Mouse (Mus musculus) lung, embryonic 14.5 days (tissue): Measurements from ENCODE around the gene Rictor. TPM values are rescaled to one million over a fixed set of nuclear protein-coding genes. Genes with fewer than 3 reads are reported as not detected.

Experiments
- ATAC-seq: fragments of 200-750 bp; cut with Nextera tagmentation; 2 replicates; pipeline ENCODE4 v1.8.0; 2017; ENCODE audit warnings: mild to moderate bottlenecking, moderate TSS enrichment, moderate library complexity; ENCODE audit not compliant: insufficient read depth
- DNase-seq: peaks from one replicate; pipeline ENCODE4 v3.0.0-alpha.2; 2015
- H3K27ac ChIP-seq: fragments of 300-500 bp; sonication (generic); 2 replicates; pipeline ENCODE4 v1.5.1; 2014; ENCODE audit warnings: low read depth, mild to moderate bottlenecking, moderate library complexity
- H3K27me3 ChIP-seq: fragments of 300-500 bp; sonication (generic); 2 replicates; pipeline ENCODE4 v1.6.1; 2014; ENCODE audit warnings: low read length, control low read depth; ENCODE audit not compliant: insufficient read depth
- H3K36me3 ChIP-seq: fragments of 300-500 bp; sonication (generic); 2 replicates; pipeline ENCODE4 v1.6.1; 2014; ENCODE audit warnings: control low read depth; ENCODE audit not compliant: insufficient read depth
- H3K4me1 ChIP-seq: fragments of 300-500 bp; sonication (generic); 2 replicates; pipeline ENCODE4 v1.6.1; 2014; ENCODE audit warnings: antibody characterized with exemption, control low read depth; ENCODE audit not compliant: insufficient read depth
- H3K4me2 ChIP-seq: fragments of 300-500 bp; sonication (generic); 2 replicates; pipeline ENCODE4 v1.6.1; 2014; ENCODE audit warnings: mild to moderate bottlenecking
- H3K4me3 ChIP-seq: fragments of 300-500 bp; sonication (generic); 2 replicates; pipeline ENCODE4 v1.5.1; 2014; ENCODE audit warnings: low read depth, low read length
- H3K9ac ChIP-seq: fragments of 300-500 bp; sonication (generic); 2 replicates; pipeline ENCODE4 v1.6.1; 2014
- H3K9me3 ChIP-seq: fragments of 300-500 bp; sonication (generic); 2 replicates; pipeline ENCODE4 v1.6.1; 2016; ENCODE audit warnings: low read depth, low read length, control low read depth
- CTCF ChIP-seq: IDR thresholded peaks from 2 replicates; pipeline ENCODE4 v1.5.1; 2016; ENCODE audit warnings: antibody characterized with exemption, low read depth
- WGBS: fragments of 180-500 bp; shearing (Covaris S2); extraction: QIAGEN DNeasy Blood & Tissue Kit; methylation state at CpG from one replicate; pipeline ENCODE4 v1.1.7; 2014; 5-methylcytosine and 5-hydroxymethylcytosine counted together
- polyA plus RNA-seq: library from polyadenylated mRNA; unstranded; fragments of >200 nt; fragmentation: Nextera tagmentation; extraction: Ambion mirVana; gene quantifications from 2 replicates; pipeline ENCODE4 v1.2.1, GENCODE M21; 2014

The Rictor gene
- polyA plus RNA-seq, 1 experiment from 2014 or later = 42.9 TPM

DNA sequence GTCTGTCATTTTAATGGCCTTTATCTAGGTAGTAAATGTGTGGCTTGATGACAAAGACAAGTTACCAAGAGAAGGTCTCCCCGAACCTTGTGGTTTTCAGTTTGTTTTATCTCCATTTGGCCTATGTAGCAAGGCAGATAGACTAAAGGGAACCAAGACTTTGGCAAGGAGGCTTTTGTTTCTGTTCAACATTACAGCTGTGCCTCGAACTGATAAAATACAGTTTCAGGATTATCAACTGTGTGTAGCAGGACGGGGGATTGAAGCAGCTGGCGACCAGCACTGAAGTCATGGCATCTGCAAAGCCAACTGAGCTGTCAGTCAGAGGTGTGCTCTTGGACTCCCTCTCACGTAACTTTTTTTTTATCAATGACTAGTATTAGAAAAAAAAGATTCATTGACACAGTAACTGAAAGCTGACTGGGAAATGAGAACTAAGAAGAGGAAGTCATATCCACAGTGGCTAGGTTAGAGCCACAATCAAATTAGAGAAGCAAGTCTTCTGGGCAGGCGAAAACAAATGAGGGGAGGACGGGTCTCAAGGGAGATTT is 2.8 kb upstream of the Rictor start:
- H3K36me3 ChIP-seq = no peaks in the 10 kb centered on the region
- no peaks in the 10 kb centered on the region for H3K27me3 ChIP-seq
- 34% methylated on average over 7 of the region's 7 CpGs for WGBS
- no peak overlapping the region for H3K4me2 ChIP-seq
- H3K4me3 ChIP-seq = no peak overlapping the region
- no peak overlapping the region for H3K27ac ChIP-seq
- H3K9ac ChIP-seq = no peak overlapping the region
- no peak for DNase-seq
- H3K9me3 ChIP-seq = no peaks in the 10 kb centered on the region
- H3K4me1 ChIP-seq = peaks cover 7% of the 10 kb centered on the region; the same call in 1 of the 2 replicates
- TF ChIP-seq CTCF = no peak
- ATAC-seq = no peak

DNA sequence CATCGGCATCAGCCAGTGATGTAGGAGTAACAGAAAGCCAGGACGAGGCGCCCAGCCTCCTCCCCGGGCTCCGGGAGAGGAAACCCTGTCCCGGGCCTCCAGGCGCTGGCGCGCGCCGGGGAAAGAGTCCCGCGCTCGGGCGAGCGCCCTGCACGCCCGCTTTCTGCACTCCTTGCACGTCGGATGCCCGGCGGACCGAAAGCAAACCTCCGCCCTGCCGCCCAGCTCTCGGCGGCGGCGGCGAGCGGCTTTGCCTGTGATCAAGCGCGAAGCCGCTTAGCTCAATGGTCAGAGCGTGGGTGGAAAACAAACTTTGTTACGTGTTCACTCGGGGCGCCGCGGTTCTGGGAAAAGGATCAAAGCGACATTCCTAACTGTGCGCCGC is 636 bp upstream of the Rictor start:
- Histone ChIP-seq H3K36me3 (no peaks in the 10 kb centered on the region), H3K4me1 (peaks cover 7% of the 10 kb centered on the region; the same call in 1 of the 2 replicates), H3K9ac (peak overlapping the region; percentile 95), H3K4me2 (peak overlapping the region; percentile 90), H3K9me3 (no peaks in the 10 kb centered on the region), H3K4me3 (peak overlapping the region; percentile 89), H3K27ac (peak overlapping the region; percentile 96), H3K27me3 (no peaks in the 10 kb centered on the region)
- ATAC-seq (peak; percentile 51), DNase-seq (peak; percentile 73)
- TF ChIP-seq CTCF = no peak
- WGBS = under 1% methylated on average over 43 of the region's 43 CpGs

GRCm38 (mm10) chr15:6708526-6709441 is 605 bp downstream of the Rictor start:
- peak; percentile 47 for DNase-seq
- H3K9me3 ChIP-seq = no peaks in the 10 kb centered on the region
- peak overlapping the region; percentile 90 for H3K4me2 ChIP-seq
- peaks cover 7% of the 10 kb centered on the region; the same call in 1 of the 2 replicates for H3K4me1 ChIP-seq
- no peaks in the 10 kb centered on the region for H3K27me3 ChIP-seq
- no peaks in the 10 kb centered on the region for H3K36me3 ChIP-seq
- peak; percentile 76 for ATAC-seq
- H3K27ac ChIP-seq = peak overlapping the region; percentile 96
- H3K4me3 ChIP-seq = peak overlapping the region; percentile 89
- peak overlapping the region; percentile 95 for H3K9ac ChIP-seq
- no peak for TF ChIP-seq CTCF
- WGBS = under 1% methylated on average over 77 of the region's 89 CpGs

DNA sequence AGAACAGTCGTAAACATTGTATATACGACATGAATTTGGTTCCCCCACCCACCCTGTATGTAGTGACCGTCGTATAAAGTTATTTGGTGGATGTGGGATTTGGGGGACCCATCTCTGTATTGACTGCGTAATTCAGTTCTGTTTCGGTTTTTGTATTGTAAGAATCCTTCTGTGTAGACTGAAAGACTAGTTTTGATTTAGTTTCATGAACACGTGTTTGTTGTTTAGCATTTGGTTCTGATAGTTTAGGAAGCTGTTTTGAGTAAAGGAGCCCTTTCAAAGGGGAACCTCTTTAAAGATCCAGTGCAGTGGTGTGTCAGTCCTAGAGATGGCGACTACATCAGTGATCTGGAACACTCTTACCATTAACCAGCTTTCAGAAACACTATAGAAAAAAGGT is 1.4 kb downstream of the Rictor start:
- ATAC-seq = no peak
- H3K4me2 ChIP-seq = peak overlapping the region; percentile 90
- no peak overlapping the region for H3K27ac ChIP-seq
- WGBS = 19% methylated on average over 8 of the region's 8 CpGs
- H3K4me1 ChIP-seq = peaks cover 7% of the 10 kb centered on the region; the same call in 1 of the 2 replicates
- H3K9ac ChIP-seq = peak overlapping the region; percentile 95
- no peak for DNase-seq
- H3K36me3 ChIP-seq = no peaks in the 10 kb centered on the region
- no peaks in the 10 kb centered on the region for H3K27me3 ChIP-seq
- TF ChIP-seq CTCF = no peak
- no peaks in the 10 kb centered on the region for H3K9me3 ChIP-seq
- H3K4me3 ChIP-seq = peak overlapping the region; percentile 89

- no peak for DNase-seq
These were observed 2.2 kb downstream of the Rictor start for GRCm38 (mm10) chr15:6710341-6710740.

GRCm38 (mm10) chr15:6711226-6711625 is 3.0 kb downstream of the Rictor start:
- WGBS = 80% methylated on average over 7 of the region's 7 CpGs

More at GRCm38 (mm10) chr15:6710341-6710740, 2.2 kb downstream of the Rictor start:
- Histone ChIP-seq H3K27me3 (no peaks in the 10 kb centered on the region), H3K4me3 (no peak overlapping the region), H3K4me2 (peak overlapping the region; percentile 13; the same call in 1 of the 2 replicates), H3K27ac (no peak overlapping the region), H3K36me3 (no peaks in the 10 kb centered on the region), H3K9ac (no peak overlapping the region), H3K4me1 (peaks cover 11% of the 10 kb centered on the region; the same call in 1 of the 2 replicates), H3K9me3 (no peaks in the 10 kb centered on the region)
- 59% methylated on average over 7 of the region's 7 CpGs for WGBS
- no peak for TF ChIP-seq CTCF
- ATAC-seq = no peak

GRCm38 (mm10) chr15:6714819-6715218 is 6.6 kb downstream of the Rictor start:
- no peaks in the 10 kb centered on the region for H3K9me3 ChIP-seq
- H3K4me2 ChIP-seq = no peak overlapping the region
- no peak for TF ChIP-seq CTCF
- DNase-seq (no peak), ATAC-seq (no peak)
- H3K36me3 ChIP-seq = no peaks in the 10 kb centered on the region
- H3K27ac ChIP-seq = no peak overlapping the region
- no peak overlapping the region for H3K9ac ChIP-seq
- H3K27me3 ChIP-seq = no peaks in the 10 kb centered on the region
- H3K4me1 ChIP-seq = peaks cover 6% of the 10 kb centered on the region; the same call in 1 of the 2 replicates
- H3K4me3 ChIP-seq = no peak overlapping the region
- 33% methylated on average over 7 of the region's 7 CpGs for WGBS

More at GRCm38 (mm10) chr15:6711226-6711625, 3.0 kb downstream of the Rictor start:
- TF ChIP-seq CTCF = no peak
- peaks cover 11% of the 10 kb centered on the region; the same call in 1 of the 2 replicates for H3K4me1 ChIP-seq
- no peak overlapping the region for H3K27ac ChIP-seq
- no peak overlapping the region for H3K4me2 ChIP-seq
- no peak for ATAC-seq
- H3K4me3 ChIP-seq = no peak overlapping the region
- no peak for DNase-seq
- H3K36me3 ChIP-seq = no peaks in the 10 kb centered on the region
- H3K9me3 ChIP-seq = no peaks in the 10 kb centered on the region
- no peak overlapping the region for H3K9ac ChIP-seq
- H3K27me3 ChIP-seq = no peaks in the 10 kb centered on the region
